Mouse (Mus musculus) induced T-regulatory cell, adult 2 months (primary cell): ENCODE data around the gene Nfkbie.
A peak's percentile ranks its signal among the peaks of the same experiment; 100 is the strongest.

Experiments
- DNase-seq: peaks from one replicate; pipeline ENCODE4 v3.0.0-alpha.2; 2012; ENCODE audit warnings: low read depth

Gene Nfkbie

GRCm38 (mm10) chr17:45555452-45556106 lies at the start of gene Nfkbie:
Gene Nfkbie, plus strand, starts transcription at chr17:45555703.
- peak; percentile 99 for DNase-seq

GRCm38 (mm10) chr17:45505941-45506465 lies 49.5 kb upstream of the Nfkbie start:
- DNase-seq: no peak

- DNase-seq: peak; percentile 97
These were observed 48.8 kb upstream of the Nfkbie start, which contains the start of gene Aars2 for GRCm38 (mm10) chr17:45506700-45507189. Gene Aars2, plus strand, starts transcription at chr17:45506841.

- DNase-seq: no peak
These were observed 44.6 kb upstream of the Nfkbie start for GRCm38 (mm10) chr17:45510871-45511270.

- DNase-seq: no peak
These were observed 43.7 kb upstream of the Nfkbie start for GRCm38 (mm10) chr17:45511757-45512156.

GRCm38 (mm10) chr17:45515204-45515726 lies 40.2 kb upstream of the Nfkbie start:
- no peak for DNase-seq

GRCm38 (mm10) chr17:45515806-45516205 lies 39.7 kb upstream of the Nfkbie start:
- no peak for DNase-seq

GRCm38 (mm10) chr17:45516488-45516887 lies 39.0 kb upstream of the Nfkbie start:
- peak; percentile 88 for DNase-seq

GRCm38 (mm10) chr17:45517135-45517534 lies 38.4 kb upstream of the Nfkbie start:
- DNase-seq: no peak

GRCm38 (mm10) chr17:45517549-45518215 lies 37.8 kb upstream of the Nfkbie start:
- DNase-seq: no peak

- DNase-seq: no peak
These were observed 36.6 kb upstream of the Nfkbie start for GRCm38 (mm10) chr17:45518766-45519475.

GRCm38 (mm10) chr17:45520136-45520535 lies 35.4 kb upstream of the Nfkbie start:
- no peak for DNase-seq

GRCm38 (mm10) chr17:45523263-45523662 lies 32.2 kb upstream of the Nfkbie start, which contains the start of gene Tcte1:
Gene Tcte1, plus strand, starts transcription at chr17:45523434.
- DNase-seq: no peak

GRCm38 (mm10) chr17:45524961-45525360 lies 30.5 kb upstream of the Nfkbie start:
- no peak for DNase-seq

- no peak for DNase-seq
These were observed 28.9 kb upstream of the Nfkbie start for GRCm38 (mm10) chr17:45526571-45526970.

GRCm38 (mm10) chr17:45530346-45530782 lies 25.1 kb upstream of the Nfkbie start:
- DNase-seq: no peak

GRCm38 (mm10) chr17:45532896-45533295 lies 22.6 kb upstream of the Nfkbie start:
- no peak for DNase-seq

GRCm38 (mm10) chr17:45536264-45536663 lies 19.2 kb upstream of the Nfkbie start:
- peak; percentile 31 for DNase-seq

GRCm38 (mm10) chr17:45538394-45538793 lies 17.1 kb upstream of the Nfkbie start:
- no peak for DNase-seq

- no peak for DNase-seq
These were observed 15.8 kb upstream of the Nfkbie start for GRCm38 (mm10) chr17:45539664-45540063.

GRCm38 (mm10) chr17:45542129-45542528 lies 13.4 kb upstream of the Nfkbie start:
- no peak for DNase-seq

GRCm38 (mm10) chr17:45542705-45543104 lies 12.8 kb upstream of the Nfkbie start:
- no peak for DNase-seq
